Mouse (Mus musculus): ENCODE measurements around the gene Ptpre. TPM values are rescaled to one million over a fixed set of nuclear protein-coding genes. Genes with fewer than 3 reads are reported as not detected.

Ptpre gene
- polyA plus RNA-seq, 1 experiment from 2014 or later = 2.7 TPM

DNA sequence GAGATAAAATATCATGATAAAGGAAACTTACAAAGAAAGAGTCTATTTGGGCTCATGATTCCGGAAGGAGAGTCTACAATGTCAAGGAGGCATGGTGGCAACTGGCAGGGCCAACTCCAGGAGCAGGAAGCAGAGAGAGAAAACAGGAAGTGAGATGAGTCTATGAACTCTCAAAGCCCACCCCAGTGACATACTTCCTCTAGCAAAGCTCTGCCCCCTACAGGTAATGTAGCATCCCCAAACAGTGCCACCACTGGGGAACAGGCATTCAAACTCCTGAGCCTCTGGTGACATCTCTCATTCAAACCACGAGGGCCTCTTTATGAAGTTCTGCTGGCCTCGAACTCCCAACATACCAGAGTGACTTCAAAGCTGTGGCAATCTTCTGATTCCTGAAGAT, 25.6 kb upstream of the Ptpre start:
- Histone ChIP-seq H3K27ac (ENCODE audit: poor library complexity, severe bottlenecking) (no peak overlapping the region), H3K9me3 (replicated peaks) (peaks cover under 1% of the 10 kb centered on the region; the same call in 1 of the 2 replicates), H3K4me2 (no peak overlapping the region), H3K36me3 (no peaks in the 10 kb centered on the region), H3K9ac (no peak overlapping the region), H3K27me3 (replicated peaks) (no peaks in the 10 kb centered on the region), H3K4me3 (no peak overlapping the region), H3K4me1 (replicated peaks) (no peaks in the 10 kb centered on the region)
- ATAC-seq (ENCODE audit: insufficient number of reproducible peaks, low FRiP score) = no peak
- WGBS = 73% methylated on average over 3 of the region's 3 CpGs

- H3K27ac ChIP-seq (ENCODE audit: poor library complexity, severe bottlenecking) = no peak overlapping the region
Observed at GRCm38 (mm10) chr7:135517191-135517590, 20.1 kb upstream of the Ptpre start.

GRCm38 (mm10) chr7:135520241-135520640, 17.0 kb upstream of the Ptpre start:
- Histone ChIP-seq H3K9me3 (replicated peaks) (no peaks in the 10 kb centered on the region), H3K27ac (ENCODE audit: poor library complexity, severe bottlenecking) (no peak overlapping the region), H3K9ac (no peak overlapping the region), H3K4me1 (replicated peaks) (no peaks in the 10 kb centered on the region), H3K4me3 (no peak overlapping the region), H3K4me2 (no peak overlapping the region), H3K27me3 (replicated peaks) (0 out of 2 replicates have a peak, but pooled peaks cover 3% of the 10 kb centered on the region), H3K36me3 (no peaks in the 10 kb centered on the region)
- no peak for ATAC-seq (ENCODE audit: insufficient number of reproducible peaks, low FRiP score)
- 53% methylated on average over 5 of the region's 5 CpGs for WGBS

More at GRCm38 (mm10) chr7:135517191-135517590, 20.1 kb upstream of the Ptpre start:
- WGBS = 40% methylated on average over 4 of the region's 4 CpGs
- Histone ChIP-seq H3K9me3 (replicated peaks) (no peaks in the 10 kb centered on the region), H3K36me3 (no peaks in the 10 kb centered on the region), H3K4me2 (no peak overlapping the region), H3K27me3 (replicated peaks) (0 out of 2 replicates have a peak, but pooled peaks cover 3% of the 10 kb centered on the region), H3K9ac (no peak overlapping the region), H3K4me1 (replicated peaks) (no peaks in the 10 kb centered on the region), H3K4me3 (no peak overlapping the region)
- no peak for ATAC-seq (ENCODE audit: insufficient number of reproducible peaks, low FRiP score)

- Histone ChIP-seq H3K9me3 (replicated peaks) (no peaks in the 10 kb centered on the region), H3K4me2 (no peak overlapping the region), H3K4me1 (replicated peaks) (no peaks in the 10 kb centered on the region), H3K36me3 (no peaks in the 10 kb centered on the region), H3K27me3 (replicated peaks) (0 out of 2 replicates have a peak, but pooled peaks cover 3% of the 10 kb centered on the region), H3K9ac (no peak overlapping the region), H3K27ac (ENCODE audit: poor library complexity, severe bottlenecking) (no peak overlapping the region), H3K4me3 (no peak overlapping the region)
- 75% methylated on average over 15 of the region's 15 CpGs for WGBS
- no peak for ATAC-seq (ENCODE audit: insufficient number of reproducible peaks, low FRiP score)
Observed at GRCm38 (mm10) chr7:135521755-135522512, 15.3 kb upstream of the Ptpre start.

DNA sequence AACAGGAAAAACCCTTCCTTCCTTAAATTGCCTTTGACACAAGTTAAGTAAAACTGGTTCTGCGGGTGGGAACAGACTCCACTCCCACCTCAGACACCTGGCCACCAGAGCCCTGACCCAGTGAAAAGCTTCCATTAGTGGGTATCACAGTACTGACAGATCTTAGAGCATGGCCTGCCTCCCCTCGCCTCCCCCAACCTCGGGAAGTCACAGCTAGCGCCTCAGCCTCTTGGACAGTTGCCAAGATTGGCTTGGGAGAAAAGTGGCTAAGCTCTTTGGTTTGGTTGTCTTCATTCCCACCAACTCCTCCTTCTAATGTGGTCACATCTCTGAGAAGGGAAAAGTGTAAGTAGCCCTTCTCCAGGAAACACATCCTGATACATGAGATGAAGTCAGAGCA, 13.3 kb upstream of the Ptpre start:
- no peaks in the 10 kb centered on the region for H3K9me3 ChIP-seq (replicated peaks)
- ATAC-seq (ENCODE audit: insufficient number of reproducible peaks, low FRiP score) = no peak
- H3K27me3 ChIP-seq (replicated peaks) = 0 out of 2 replicates have a peak, but pooled peaks cover 3% of the 10 kb centered on the region
- H3K4me1 ChIP-seq (replicated peaks) = no peaks in the 10 kb centered on the region
- H3K27ac ChIP-seq (ENCODE audit: poor library complexity, severe bottlenecking) = no peak overlapping the region
- H3K4me2 ChIP-seq = no peak overlapping the region
- WGBS = 35% methylated on average over 4 of the region's 4 CpGs
- no peak overlapping the region for H3K4me3 ChIP-seq
- H3K9ac ChIP-seq = no peak overlapping the region
- no peaks in the 10 kb centered on the region for H3K36me3 ChIP-seq

DNA sequence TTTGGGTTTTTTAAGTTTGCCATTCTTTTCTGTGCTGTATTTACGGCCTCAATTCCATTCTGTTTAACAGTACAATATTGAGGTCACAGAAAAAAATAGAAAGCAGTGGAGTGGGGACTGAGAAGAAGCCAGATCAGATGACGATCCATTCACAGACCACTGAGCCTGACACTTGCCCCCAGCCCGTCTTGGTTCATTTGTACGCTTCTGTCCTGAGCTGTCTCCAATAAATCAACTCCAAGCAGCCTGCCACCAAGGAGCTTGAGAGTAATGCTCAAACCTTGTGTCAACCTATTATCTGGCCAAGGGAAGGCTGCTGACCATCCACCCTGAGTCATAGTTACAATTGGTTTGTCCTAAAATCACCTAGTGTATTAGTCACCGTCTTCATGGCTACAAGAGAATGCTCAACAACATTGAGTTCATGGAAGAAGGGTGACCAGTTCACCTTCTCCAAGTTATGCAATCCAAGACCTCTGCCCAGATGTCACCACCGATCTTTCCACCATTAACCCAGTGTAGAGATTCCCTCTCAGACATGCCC, 12.8 kb upstream of the Ptpre start:
- no peak for ATAC-seq (ENCODE audit: insufficient number of reproducible peaks, low FRiP score)
- no peaks in the 10 kb centered on the region for H3K36me3 ChIP-seq

DNA sequence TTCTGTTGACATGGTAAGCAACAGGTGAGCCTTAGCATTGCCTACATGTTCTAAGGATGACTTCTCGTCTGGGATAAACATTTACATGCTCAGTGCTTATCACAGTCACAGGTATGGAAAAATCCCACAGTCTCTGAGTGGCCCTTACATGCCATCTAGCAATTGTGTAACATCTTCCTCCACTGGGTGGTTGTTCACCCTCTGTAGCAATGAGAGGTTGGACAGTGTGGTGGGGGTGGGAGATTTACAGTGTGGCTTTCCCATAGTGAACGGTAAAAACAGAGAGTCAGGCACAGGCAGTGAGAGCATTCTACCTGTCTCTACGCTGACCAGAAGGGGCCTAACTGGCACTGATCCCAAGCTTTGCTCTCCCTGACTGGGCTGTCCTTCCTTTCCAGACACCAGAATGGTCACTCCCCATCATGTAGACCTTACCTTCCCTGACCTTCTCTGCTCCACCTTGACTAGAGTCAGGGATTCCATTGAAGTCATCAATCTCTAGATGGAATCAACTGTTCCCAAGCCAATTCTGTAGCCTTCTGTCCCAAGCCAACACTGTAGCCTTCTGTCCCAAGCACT, 10.6 kb upstream of the Ptpre start:
- no peak overlapping the region for H3K27ac ChIP-seq (ENCODE audit: poor library complexity, severe bottlenecking)
- WGBS = 73% methylated on average over 3 of the region's 3 CpGs
- ATAC-seq (ENCODE audit: insufficient number of reproducible peaks, low FRiP score) = no peak
- H3K4me1 ChIP-seq (replicated peaks) = no peaks in the 10 kb centered on the region
- no peak overlapping the region for H3K4me3 ChIP-seq
- no peak overlapping the region for H3K9ac ChIP-seq
- no peak overlapping the region for H3K4me2 ChIP-seq
- no peaks in the 10 kb centered on the region for H3K36me3 ChIP-seq
- no peaks in the 10 kb centered on the region for H3K9me3 ChIP-seq (replicated peaks)
- no peaks in the 10 kb centered on the region for H3K27me3 ChIP-seq (replicated peaks)

More for the DNA sequence above, 12.8 kb upstream of the Ptpre start:
- no peak overlapping the region for H3K4me3 ChIP-seq
- no peak overlapping the region for H3K9ac ChIP-seq
- H3K27me3 ChIP-seq (replicated peaks) = 0 out of 2 replicates have a peak, but pooled peaks cover 3% of the 10 kb centered on the region
- H3K27ac ChIP-seq (ENCODE audit: poor library complexity, severe bottlenecking) = no peak overlapping the region
- 88% methylated on average over 6 of the region's 6 CpGs for WGBS
- no peaks in the 10 kb centered on the region for H3K9me3 ChIP-seq (replicated peaks)
- no peak overlapping the region for H3K4me2 ChIP-seq
- H3K4me1 ChIP-seq (replicated peaks) = no peaks in the 10 kb centered on the region

DNA sequence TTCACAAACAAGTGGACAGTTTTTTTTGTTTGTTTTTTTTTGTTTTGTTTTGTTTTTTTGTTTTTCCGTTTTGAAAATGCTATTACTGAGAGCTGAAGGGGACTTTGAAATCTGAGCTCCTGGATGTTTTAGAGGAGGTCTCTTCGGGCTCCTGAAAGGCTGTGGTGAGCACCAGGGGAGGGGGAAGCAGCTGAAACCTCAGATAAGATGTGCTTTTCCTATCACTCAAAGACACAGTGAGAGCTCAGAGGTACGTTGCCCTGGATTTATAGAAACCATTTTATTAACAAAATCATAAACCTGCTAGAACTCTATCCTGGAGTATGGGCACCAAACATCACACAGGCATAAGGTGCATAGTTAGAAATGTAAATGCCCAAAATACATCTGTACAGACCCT, 10.1 kb upstream of the Ptpre start:
- H3K4me3 ChIP-seq = no peak overlapping the region
- H3K9me3 ChIP-seq (replicated peaks) = no peaks in the 10 kb centered on the region
- H3K4me2 ChIP-seq = no peak overlapping the region
- no peaks in the 10 kb centered on the region for H3K36me3 ChIP-seq
- H3K27ac ChIP-seq (ENCODE audit: poor library complexity, severe bottlenecking) = no peak overlapping the region
- H3K9ac ChIP-seq = no peak overlapping the region
- WGBS = 21% methylated on average over 3 of the region's 3 CpGs
- no peaks in the 10 kb centered on the region for H3K4me1 ChIP-seq (replicated peaks)
- ATAC-seq (ENCODE audit: insufficient number of reproducible peaks, low FRiP score) = no peak
- H3K27me3 ChIP-seq (replicated peaks) = no peaks in the 10 kb centered on the region

GRCm38 (mm10) chr7:135528515-135528914, 8.8 kb upstream of the Ptpre start, which contains the start of gene Clrn3:
Gene Clrn3 (minus strand): TSS chr7:135528654.
- no peaks in the 10 kb centered on the region for H3K27me3 ChIP-seq (replicated peaks)
- H3K4me1 ChIP-seq (replicated peaks) = no peaks in the 10 kb centered on the region
- no peaks in the 10 kb centered on the region for H3K9me3 ChIP-seq (replicated peaks)
- H3K36me3 ChIP-seq = no peaks in the 10 kb centered on the region
- 84% methylated on average over 7 of the region's 7 CpGs for WGBS
- no peak within 1 kb of the TSS for H3K9ac ChIP-seq
- H3K27ac ChIP-seq (ENCODE audit: poor library complexity, severe bottlenecking) = no peak within 1 kb of the TSS
- ATAC-seq (ENCODE audit: insufficient number of reproducible peaks, low FRiP score) = no peak
- no peak within 1 kb of the TSS for H3K4me3 ChIP-seq
- no peak within 1 kb of the TSS for H3K4me2 ChIP-seq

GRCm38 (mm10) chr7:135529068-135529467, 8.2 kb upstream of the Ptpre start:
- Histone ChIP-seq H3K4me3 (no peak overlapping the region), H3K36me3 (no peaks in the 10 kb centered on the region), H3K4me1 (replicated peaks) (no peaks in the 10 kb centered on the region), H3K27me3 (replicated peaks) (no peaks in the 10 kb centered on the region), H3K27ac (ENCODE audit: poor library complexity, severe bottlenecking) (no peak overlapping the region), H3K4me2 (no peak overlapping the region), H3K9ac (no peak overlapping the region), H3K9me3 (replicated peaks) (no peaks in the 10 kb centered on the region)
- 94% methylated on average over 2 of the region's 2 CpGs for WGBS
- ATAC-seq (ENCODE audit: insufficient number of reproducible peaks, low FRiP score) = no peak

DNA sequence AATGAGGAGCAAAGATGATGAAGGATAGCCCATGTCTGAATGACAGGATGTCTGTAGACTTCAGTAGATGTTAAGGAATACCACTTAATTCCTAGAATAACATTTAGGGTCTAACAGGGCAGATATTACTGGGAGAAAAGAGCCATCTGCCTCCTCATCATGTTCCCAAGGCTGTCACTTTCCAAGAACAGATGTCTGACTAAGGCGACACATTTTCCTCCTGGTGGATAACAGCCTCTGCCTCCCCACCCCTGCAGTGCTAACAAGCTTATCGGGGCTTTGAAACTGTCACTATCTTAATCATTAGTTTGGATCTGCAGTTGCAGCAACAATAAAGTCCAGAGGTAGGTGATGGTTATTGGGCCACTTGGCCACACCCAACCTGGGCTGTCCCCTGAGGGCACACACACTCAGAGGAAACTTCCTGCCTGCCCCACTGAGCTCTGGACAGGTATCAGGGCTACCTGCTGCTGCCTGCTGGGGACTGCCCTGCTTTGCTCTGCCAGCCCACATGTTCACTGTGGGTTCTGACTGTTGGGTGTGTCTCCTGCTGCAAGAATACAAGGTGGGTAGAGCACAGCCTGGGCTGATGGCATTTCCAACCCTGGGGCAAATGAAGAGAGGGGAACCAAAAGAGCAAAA, 2.6 kb upstream of the Ptpre start:
- 38% methylated on average over 2 of the region's 2 CpGs for WGBS
- no peaks in the 10 kb centered on the region for H3K9me3 ChIP-seq (replicated peaks)
- H3K9ac ChIP-seq = no peak overlapping the region
- no peak overlapping the region for H3K4me2 ChIP-seq
- ATAC-seq (ENCODE audit: insufficient number of reproducible peaks, low FRiP score) = no peak
- H3K27ac ChIP-seq (ENCODE audit: poor library complexity, severe bottlenecking) = no peak overlapping the region
- H3K4me3 ChIP-seq = no peak overlapping the region
- no peaks in the 10 kb centered on the region for H3K36me3 ChIP-seq
- H3K27me3 ChIP-seq (replicated peaks) = peaks cover 20% of the 10 kb centered on the region
- peaks cover 4% of the 10 kb centered on the region; the same call in 1 of the 2 replicates for H3K4me1 ChIP-seq (replicated peaks)

All from heart, embryonic 12.5 days (tissue).